Mouse (Mus musculus) liver, embryonic 14.5 days (tissue): ENCODE results near the gene Dnah17.

ENCODE experiments used
- CTCF ChIP-seq: IDR thresholded peaks from 2 replicates; pipeline ENCODE4 v1.5.1; 2016; ENCODE audit warnings: antibody characterized with exemption, low read depth, control low read depth
- EP300 ChIP-seq: IDR thresholded peaks from 2 replicates; pipeline ENCODE4 v1.6.1; 2016; ENCODE audit warnings: antibody characterized with exemption, low read depth

GRCm38 (mm10) chr11:118034395-118034794 is 96.0 kb downstream of the Dnah17 start:
- TF ChIP-seq CTCF (no peak), EP300 (no peak)
